Mouse (Mus musculus) forebrain, embryonic 11.5 days (tissue): ENCODE data around the gene Brf1. TPM values are rescaled to one million over a fixed set of nuclear protein-coding genes. Genes with fewer than 3 reads are reported as not detected.

ENCODE experiments used
- ATAC-seq: fragments of 200-750 bp; cut with Nextera tagmentation; replicated peaks from 2 replicates; pipeline ENCODE4 v1.8.0; 2017; ENCODE audit warnings: moderate TSS enrichment; ENCODE audit not compliant: low FRiP score
- DNase-seq: peaks from one replicate; pipeline ENCODE4 v3.0.0-alpha.2; 2017; ENCODE audit warnings: low spot score
- H3K27ac ChIP-seq: fragments of 300-500 bp; sonication (generic); 2 replicates; pipeline ENCODE4 v1.5.1; 2014; ENCODE audit warnings: low read depth, low read length
- H3K27me3 ChIP-seq: fragments of 300-500 bp; sonication (generic); 2 replicates; pipeline ENCODE4 v1.6.1; 2014; ENCODE audit warnings: mild to moderate bottlenecking, low read length, mixed read lengths; ENCODE audit not compliant: control insufficient read depth, insufficient read depth
- H3K36me3 ChIP-seq: fragments of 300-500 bp; sonication (generic); 2 replicates; pipeline ENCODE4 v1.6.1; 2014; ENCODE audit warnings: mild to moderate bottlenecking, low read length, moderate library complexity, mixed read lengths; ENCODE audit not compliant: control insufficient read depth, insufficient read depth
- H3K4me1 ChIP-seq: fragments of 300-500 bp; sonication (generic); replicated peaks from 2 replicates; pipeline ENCODE4 v1.6.1; 2014; ENCODE audit warnings: low read length, mixed read lengths; ENCODE audit not compliant: control insufficient read depth, insufficient read depth
- H3K4me2 ChIP-seq: fragments of 300-500 bp; sonication (generic); 2 replicates; pipeline ENCODE4 v1.6.1; 2014; ENCODE audit warnings: low read depth, mild to moderate bottlenecking, low read length, moderate library complexity, mixed read lengths; ENCODE audit not compliant: severe bottlenecking
- H3K4me3 ChIP-seq: fragments of 300-500 bp; sonication (generic); 2 replicates; pipeline ENCODE4 v1.5.1; 2014; ENCODE audit warnings: low read depth, low read length
- H3K9ac ChIP-seq: fragments of 300-500 bp; sonication (generic); 2 replicates; pipeline ENCODE4 v1.6.1; 2014; ENCODE audit warnings: low read length
- H3K9me3 ChIP-seq: fragments of 300-500 bp; sonication (generic); 2 replicates; pipeline ENCODE4 v1.6.1; 2016; ENCODE audit warnings: low read length, mixed read lengths; ENCODE audit not compliant: control insufficient read depth
- WGBS: fragments of 180-500 bp; shearing (Covaris S2); extraction: QIAGEN DNeasy Blood & Tissue Kit; methylation state at CpG from one replicate; pipeline ENCODE4 v1.1.7; 2014; 5-methylcytosine and 5-hydroxymethylcytosine counted together
- polyA plus RNA-seq: library from polyadenylated mRNA; unstranded; fragments of >200 nt; fragmentation: Nextera tagmentation; extraction: Ambion mirVana; gene quantifications from 2 replicates; pipeline ENCODE4 v1.2.1, GENCODE M21; 2014

Brf1 gene
- polyA plus RNA-seq, 1 experiment from 2014 or later, result 67.3 TPM

DNA sequence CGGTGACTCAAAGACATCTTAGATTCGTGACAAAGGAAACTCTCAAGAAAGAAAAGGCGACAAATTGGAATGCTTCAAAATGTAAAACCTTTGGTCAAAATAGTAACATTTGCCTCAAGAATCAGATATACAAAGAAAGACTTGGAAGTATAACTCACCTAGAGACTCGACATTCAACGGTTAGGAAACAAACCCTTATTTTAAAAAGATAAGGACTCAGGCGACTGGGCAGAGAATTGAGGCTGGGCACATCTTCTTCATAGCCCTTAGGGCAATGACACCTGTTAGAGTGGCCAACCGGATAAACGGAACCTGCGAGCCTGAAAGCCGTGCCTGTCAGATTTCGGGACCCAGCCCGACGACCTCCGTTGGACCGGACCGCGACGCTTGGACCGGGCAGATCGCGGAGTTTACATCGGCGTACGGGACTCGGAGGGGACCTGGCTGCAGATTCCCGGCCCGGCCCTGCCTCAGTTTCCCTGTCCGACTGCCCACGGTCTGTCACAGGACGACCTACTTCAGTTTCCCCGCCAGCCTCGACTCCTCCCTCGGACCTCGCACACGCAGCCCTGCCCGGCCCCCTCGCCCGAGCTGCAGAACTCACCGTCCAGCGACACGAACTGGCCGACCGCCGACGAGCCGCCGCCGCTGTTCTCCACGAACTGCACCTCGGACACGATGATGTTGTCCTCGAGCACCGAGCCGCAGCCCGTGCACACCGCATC is 773 bp downstream of the Brf1 start:
- Histone ChIP-seq H3K27me3 (no peaks in the 10 kb centered on the region), H3K4me1 (peaks cover 11% of the 10 kb centered on the region), H3K9ac (peak overlapping the region; percentile 87), H3K27ac (peak overlapping the region; percentile 86), H3K36me3 (no peaks in the 10 kb centered on the region), H3K4me3 (peak overlapping the region; percentile 91), H3K4me2 (peak overlapping the region; percentile 85), H3K9me3 (no peaks in the 10 kb centered on the region)
- 1% methylated on average over 56 of the region's 56 CpGs for WGBS
- no peak for DNase-seq
- ATAC-seq, result no peak

DNA sequence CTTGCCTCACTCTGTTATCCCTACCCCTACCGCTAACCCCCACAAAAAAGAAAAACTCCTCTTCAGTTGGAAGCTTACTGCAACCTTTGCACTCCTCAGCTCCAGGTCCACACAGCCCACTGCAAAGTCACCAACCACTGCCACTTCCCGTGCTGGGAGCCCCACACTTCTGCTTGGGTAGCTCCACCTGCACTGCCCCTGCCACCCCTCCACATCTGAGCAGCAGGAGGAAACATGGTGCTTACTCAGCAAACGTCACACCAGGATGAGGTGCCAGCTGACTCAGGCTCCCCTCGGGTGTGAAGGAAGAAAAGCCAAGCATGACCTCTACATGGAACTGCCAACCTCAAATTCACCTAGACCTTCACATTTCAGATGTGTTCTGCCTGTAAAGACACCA is 6.4 kb downstream of the Brf1 start:
- no peaks in the 10 kb centered on the region; the same call in 1 of the 2 replicates for H3K36me3 ChIP-seq
- no peak overlapping the region for H3K4me3 ChIP-seq
- ATAC-seq (no peak), DNase-seq (no peak)
- no peaks in the 10 kb centered on the region for H3K9me3 ChIP-seq
- 88% methylated on average over 4 of the region's 4 CpGs for WGBS
- H3K4me2 ChIP-seq, result no peak overlapping the region
- no peak overlapping the region for H3K27ac ChIP-seq
- no peak overlapping the region for H3K9ac ChIP-seq
- H3K4me1 ChIP-seq, result peaks cover 6% of the 10 kb centered on the region
- H3K27me3 ChIP-seq, result no peaks in the 10 kb centered on the region

DNA sequence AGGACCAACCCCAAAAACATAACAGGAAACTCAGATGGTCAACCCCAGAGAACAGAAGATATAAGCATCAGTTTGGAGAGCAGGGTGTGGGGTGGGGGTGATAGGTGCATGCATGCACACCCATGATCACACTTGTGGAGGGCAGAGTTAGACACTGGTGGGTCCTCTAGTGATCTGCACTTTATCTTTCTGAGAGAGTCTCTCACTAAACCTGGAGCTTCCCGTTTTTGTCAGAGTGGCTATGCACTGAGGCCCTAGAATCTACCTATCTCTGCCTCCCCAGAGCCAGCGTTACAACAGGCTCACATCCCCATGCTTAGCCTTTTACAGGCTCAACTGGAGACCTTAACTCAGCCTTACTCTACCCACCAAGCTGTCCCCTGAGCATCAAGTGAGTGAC is 9.1 kb downstream of the Brf1 start:
- WGBS, result 87% methylated on average over 2 of the region's 2 CpGs
- no peak overlapping the region for H3K4me3 ChIP-seq
- H3K27me3 ChIP-seq, result no peaks in the 10 kb centered on the region
- no peaks in the 10 kb centered on the region for H3K4me1 ChIP-seq
- ATAC-seq (no peak), DNase-seq (no peak)
- H3K27ac ChIP-seq, result no peak overlapping the region
- H3K4me2 ChIP-seq, result no peak overlapping the region
- H3K9ac ChIP-seq, result no peak overlapping the region
- H3K36me3 ChIP-seq, result no peaks in the 10 kb centered on the region; the same call in 1 of the 2 replicates
- H3K9me3 ChIP-seq, result no peaks in the 10 kb centered on the region

DNA sequence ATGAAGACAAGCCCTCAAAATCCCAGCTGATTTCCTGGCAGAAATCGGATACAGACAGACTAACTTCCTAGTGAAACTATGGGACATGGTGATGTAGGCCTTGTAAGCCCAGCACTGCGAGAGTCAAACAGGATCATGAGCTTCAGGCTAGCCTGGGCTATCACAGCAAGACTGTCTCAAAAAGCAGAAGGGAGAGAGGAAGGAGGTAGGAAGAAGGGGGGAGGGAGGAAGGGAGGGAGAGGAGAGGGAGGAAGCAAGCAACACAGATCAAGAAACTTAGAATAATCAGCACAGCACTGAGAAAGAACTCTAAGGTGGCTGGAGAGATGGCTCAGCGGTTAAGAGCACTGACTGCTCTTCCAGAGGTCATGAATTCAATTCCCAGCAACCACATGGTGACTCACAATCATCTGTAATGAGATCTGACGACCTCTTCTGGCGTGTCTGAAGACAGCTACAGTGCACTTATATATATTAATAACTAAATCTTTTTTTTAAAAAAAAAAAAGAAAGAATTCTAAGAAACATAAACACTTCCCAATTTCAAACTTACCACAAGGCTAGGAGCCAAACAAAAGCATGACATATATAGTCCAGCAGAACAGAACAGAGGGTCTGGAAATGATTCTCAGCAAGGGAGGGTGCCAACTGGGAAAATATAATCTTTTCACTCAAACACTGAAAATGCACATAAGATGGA is 9.6 kb downstream of the Brf1 start:
- Histone ChIP-seq H3K36me3 (peaks cover 3% of the 10 kb centered on the region; the same call in 1 of the 2 replicates), H3K9me3 (no peaks in the 10 kb centered on the region)
- 95% methylated on average over 5 of the region's 5 CpGs for WGBS

DNA sequence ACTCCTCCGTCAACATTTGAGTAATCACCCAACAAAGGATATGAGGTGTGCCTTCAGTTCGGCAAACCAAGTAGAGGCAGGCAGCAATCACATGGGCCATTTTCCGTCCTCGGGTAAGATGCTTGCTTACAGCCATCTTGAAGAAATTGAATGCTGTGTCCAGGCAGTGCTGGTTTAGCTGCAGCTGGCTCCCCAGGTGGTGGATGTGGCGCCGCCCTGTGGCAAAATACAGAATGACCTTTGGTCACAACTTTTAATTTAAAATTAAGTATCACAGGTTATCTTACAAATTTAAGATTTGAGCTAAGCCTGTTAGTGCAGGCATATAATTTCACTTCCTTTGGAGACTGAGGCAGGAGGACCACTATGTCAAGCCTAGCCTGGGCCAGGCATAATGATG is 12.6 kb downstream of the Brf1 start:
- H3K4me2 ChIP-seq, result no peak overlapping the region
- no peak overlapping the region for H3K27ac ChIP-seq
- H3K27me3 ChIP-seq, result no peaks in the 10 kb centered on the region
- WGBS, result 71% methylated on average over 6 of the region's 6 CpGs
- peaks cover 3% of the 10 kb centered on the region; the same call in 1 of the 2 replicates for H3K36me3 ChIP-seq
- no peaks in the 10 kb centered on the region for H3K9me3 ChIP-seq
- H3K4me1 ChIP-seq, result no peaks in the 10 kb centered on the region
- no peak overlapping the region for H3K4me3 ChIP-seq
- no peak for DNase-seq
- ATAC-seq, result no peak
- H3K9ac ChIP-seq, result no peak overlapping the region

More for the DNA sequence above, 9.6 kb downstream of the Brf1 start:
- Histone ChIP-seq H3K27me3 (no peaks in the 10 kb centered on the region), H3K27ac (no peak overlapping the region), H3K4me2 (no peak overlapping the region), H3K4me3 (no peak overlapping the region), H3K9ac (no peak overlapping the region), H3K4me1 (no peaks in the 10 kb centered on the region)
- DNase-seq (no peak), ATAC-seq (no peak)

DNA sequence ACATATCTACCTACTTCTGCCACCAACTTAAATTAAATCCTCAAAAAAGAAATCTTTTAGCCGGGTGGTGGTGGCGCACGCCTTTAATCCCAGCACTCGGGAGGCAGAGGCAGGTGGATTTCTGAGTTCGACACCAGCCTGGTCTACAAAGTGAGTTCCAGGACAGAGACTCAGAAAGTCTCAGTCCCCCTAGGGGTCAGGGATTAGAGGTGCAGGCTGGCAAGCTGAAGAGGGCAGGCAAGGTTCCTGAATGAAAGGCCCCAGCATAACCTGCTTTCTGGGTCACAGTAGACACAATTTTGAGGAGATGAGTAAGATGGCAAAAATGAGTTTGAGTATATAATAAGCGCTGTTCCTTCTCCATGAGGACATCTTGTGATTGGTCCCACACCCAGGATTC is 15.2 kb downstream of the Brf1 start:
- Histone ChIP-seq H3K4me3 (no peak overlapping the region), H3K36me3 (peaks cover 3% of the 10 kb centered on the region; the same call in 1 of the 2 replicates), H3K27ac (no peak overlapping the region), H3K27me3 (no peaks in the 10 kb centered on the region), H3K4me1 (no peaks in the 10 kb centered on the region), H3K4me2 (no peak overlapping the region), H3K9me3 (no peaks in the 10 kb centered on the region), H3K9ac (no peak overlapping the region)
- no peak for ATAC-seq
- 91% methylated on average over 6 of the region's 6 CpGs for WGBS
- DNase-seq, result no peak

DNA sequence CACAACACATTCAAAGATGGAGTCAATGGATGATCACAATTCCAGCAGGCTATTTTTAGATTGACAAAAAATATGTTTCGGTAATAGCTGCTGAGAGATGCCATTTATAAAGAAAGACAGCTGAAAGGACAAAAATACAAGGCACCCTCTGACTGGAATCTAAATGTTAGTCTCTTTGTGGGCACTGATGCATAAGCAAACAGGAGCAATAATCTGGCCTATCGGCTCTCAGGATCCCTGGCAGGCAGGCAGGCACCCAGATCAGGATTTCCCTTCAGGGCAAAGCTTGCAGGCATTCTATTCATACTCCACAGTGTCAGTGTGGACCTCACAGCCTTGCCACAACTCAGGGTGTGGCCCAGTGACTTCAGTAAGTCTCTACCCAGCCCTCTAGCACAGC is 18.5 kb downstream of the Brf1 start:
- Histone ChIP-seq H3K9ac (no peak overlapping the region), H3K4me3 (no peak overlapping the region), H3K4me1 (no peaks in the 10 kb centered on the region; the same call in 1 of the 2 replicates), H3K4me2 (no peak overlapping the region), H3K36me3 (peaks cover 6% of the 10 kb centered on the region), H3K9me3 (no peaks in the 10 kb centered on the region), H3K27me3 (no peaks in the 10 kb centered on the region), H3K27ac (no peak overlapping the region)
- DNase-seq (no peak), ATAC-seq (no peak)
- 71% methylated on average over 2 of the region's 2 CpGs for WGBS

DNA sequence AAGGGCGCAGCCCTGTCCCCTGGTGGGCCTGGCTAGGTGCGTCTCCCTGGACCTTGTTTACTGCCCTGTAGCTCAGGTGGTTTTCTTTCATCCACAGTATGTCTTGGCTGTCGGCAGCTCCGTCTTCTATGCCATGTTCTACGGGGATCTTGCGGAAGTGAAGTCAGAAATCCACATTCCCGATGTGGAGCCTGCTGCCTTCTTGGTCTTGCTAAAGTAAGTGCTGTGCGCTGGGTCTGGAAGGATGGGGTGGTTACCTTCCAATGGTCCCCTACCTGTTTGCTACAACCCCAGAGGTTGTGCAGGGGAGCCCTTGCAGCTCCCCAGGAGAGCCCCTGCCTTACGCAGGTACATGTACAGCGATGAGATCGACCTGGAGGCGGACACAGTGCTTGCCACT is 23.3 kb downstream of the Brf1 start:
- Histone ChIP-seq H3K9ac (peak overlapping the region; percentile 84), H3K36me3 (peaks cover 4% of the 10 kb centered on the region), H3K27ac (no peak overlapping the region), H3K27me3 (no peaks in the 10 kb centered on the region), H3K9me3 (no peaks in the 10 kb centered on the region), H3K4me2 (peak overlapping the region; percentile 84), H3K4me3 (peak overlapping the region; percentile 71), H3K4me1 (no peaks in the 10 kb centered on the region; the same call in 1 of the 2 replicates)
- WGBS, result 45% methylated on average over 12 of the region's 12 CpGs
- no peak for DNase-seq
- no peak; the same call in 1 of the 2 replicates for ATAC-seq
